Mouse (Mus musculus): ENCODE results near the gene Endou. TPM values are rescaled to one million over a fixed set of nuclear protein-coding genes. Genes with fewer than 3 reads are reported as not detected.

Gene Endou
- polyA plus RNA-seq, 2 experiments from 2014 or later = 0.22 TPM; not detected in 1

- no peak for ATAC-seq
These were observed 23.3 kb upstream of the Endou start for GRCm38 (mm10) chr15:97754476-97754875.

- no peak for ATAC-seq
These were observed 21.4 kb upstream of the Endou start for GRCm38 (mm10) chr15:97752491-97752890.

DNA sequence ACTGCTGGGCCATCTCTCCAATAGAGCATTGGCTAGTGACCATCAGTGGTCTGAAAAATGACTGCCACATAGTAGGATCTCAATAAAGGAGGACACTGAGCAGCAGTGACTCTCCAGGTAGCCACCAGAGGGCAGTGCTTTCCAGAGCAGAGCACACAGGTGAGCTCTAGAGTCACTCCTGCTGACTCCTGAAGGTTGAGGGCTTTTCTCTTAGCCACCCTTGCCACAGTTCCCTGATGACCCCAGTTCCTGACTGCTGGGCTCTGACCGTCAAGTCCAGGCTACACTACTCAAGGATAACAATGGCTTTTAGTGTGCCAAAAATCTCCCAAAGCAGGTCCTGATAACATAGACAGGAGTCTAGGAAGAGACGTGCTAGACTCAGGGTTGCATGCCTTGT is 20.5 kb upstream of the Endou start:
- no peak for ATAC-seq

- peak; percentile 29 for ATAC-seq
These were observed 19.6 kb upstream of the Endou start for GRCm38 (mm10) chr15:97750697-97751096.

- ATAC-seq = no peak
These were observed 18.7 kb upstream of the Endou start for GRCm38 (mm10) chr15:97749841-97750240.

GRCm38 (mm10) chr15:97749397-97749796 is 18.3 kb upstream of the Endou start:
- ATAC-seq = no peak

GRCm38 (mm10) chr15:97748964-97749363 is 17.8 kb upstream of the Endou start:
- no peak for ATAC-seq

- no peak for ATAC-seq
These were observed 17.2 kb upstream of the Endou start for GRCm38 (mm10) chr15:97748309-97748708.

DNA sequence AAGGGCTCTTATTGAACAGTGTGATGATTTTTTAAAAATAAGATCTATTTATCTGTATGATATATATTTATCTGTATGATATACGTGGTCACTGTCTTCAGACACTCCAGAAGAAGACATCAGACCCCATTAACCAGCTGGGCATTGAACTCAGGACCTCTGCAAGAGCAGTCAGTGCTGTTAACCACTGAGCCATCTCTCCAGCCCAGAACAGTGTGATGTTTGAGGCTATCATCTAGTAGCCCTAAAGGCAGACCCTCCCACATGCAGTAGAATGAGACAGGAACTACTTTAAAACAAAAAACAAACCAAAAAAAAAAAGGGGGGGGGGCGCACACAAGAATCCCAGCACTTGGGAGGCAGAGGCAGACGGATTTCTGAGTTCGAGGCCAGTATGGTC is 16.3 kb upstream of the Endou start:
- no peak for ATAC-seq

DNA sequence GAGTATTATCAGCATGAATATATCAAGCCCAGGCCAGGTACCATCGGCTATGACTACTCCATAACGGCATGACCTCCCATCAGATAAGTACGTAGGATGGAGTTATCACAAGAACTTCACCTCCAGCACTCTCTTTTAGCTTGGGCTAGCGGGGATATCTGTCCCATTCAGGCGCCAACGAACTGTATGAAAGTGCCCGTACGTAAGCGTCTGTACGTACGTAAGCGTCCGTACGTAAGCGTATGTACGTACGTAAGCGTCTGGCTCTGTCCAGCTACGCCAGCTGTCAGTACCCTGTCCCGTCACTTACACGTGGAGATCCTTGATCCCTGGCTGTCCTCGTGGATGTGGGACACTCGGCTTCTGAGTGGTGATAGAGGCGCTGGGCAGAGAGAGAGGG is 15.6 kb upstream of the Endou start:
- ATAC-seq = no peak

GRCm38 (mm10) chr15:97746278-97746677 is 15.1 kb upstream of the Endou start:
- no peak for ATAC-seq

DNA sequence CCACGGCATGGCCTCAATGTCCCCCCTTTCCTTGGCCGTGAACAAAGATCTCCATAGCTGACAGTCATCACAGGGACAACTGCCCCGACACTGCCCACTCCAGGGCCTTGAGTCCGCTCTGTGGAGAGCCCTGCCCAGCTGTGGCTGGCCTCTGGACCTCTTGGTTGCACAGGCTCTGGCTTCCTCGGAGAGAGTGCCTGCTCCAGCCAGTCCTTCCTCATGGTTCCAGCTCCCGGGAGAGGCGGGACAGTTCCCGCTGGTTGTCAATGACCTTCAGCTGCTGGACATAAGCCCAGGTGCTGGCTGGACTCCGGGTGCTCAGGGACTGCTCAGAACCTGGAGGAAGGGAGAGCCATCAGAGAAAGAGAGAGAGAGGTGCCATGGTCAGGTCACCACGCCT is 14.2 kb upstream of the Endou start:
- ATAC-seq = no peak

DNA sequence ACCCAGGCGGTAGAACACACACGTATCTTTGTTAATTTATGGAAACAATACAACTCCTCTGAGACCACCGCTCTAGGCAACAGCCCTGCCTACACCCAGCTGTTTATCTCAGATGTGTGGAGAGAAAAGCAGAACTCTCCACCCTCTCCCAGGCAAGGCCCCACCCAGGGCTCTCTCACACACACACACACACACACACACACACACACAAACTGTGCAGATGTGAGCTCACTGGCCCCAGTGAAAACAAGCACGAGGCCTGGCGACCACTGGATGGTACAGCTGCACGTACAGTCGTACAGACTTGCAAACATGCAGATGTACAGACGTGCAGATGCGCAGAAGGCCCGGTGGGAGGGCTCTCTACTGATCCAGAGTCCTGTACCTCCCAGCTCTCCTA is 13.8 kb upstream of the Endou start:
- no peak for ATAC-seq

DNA sequence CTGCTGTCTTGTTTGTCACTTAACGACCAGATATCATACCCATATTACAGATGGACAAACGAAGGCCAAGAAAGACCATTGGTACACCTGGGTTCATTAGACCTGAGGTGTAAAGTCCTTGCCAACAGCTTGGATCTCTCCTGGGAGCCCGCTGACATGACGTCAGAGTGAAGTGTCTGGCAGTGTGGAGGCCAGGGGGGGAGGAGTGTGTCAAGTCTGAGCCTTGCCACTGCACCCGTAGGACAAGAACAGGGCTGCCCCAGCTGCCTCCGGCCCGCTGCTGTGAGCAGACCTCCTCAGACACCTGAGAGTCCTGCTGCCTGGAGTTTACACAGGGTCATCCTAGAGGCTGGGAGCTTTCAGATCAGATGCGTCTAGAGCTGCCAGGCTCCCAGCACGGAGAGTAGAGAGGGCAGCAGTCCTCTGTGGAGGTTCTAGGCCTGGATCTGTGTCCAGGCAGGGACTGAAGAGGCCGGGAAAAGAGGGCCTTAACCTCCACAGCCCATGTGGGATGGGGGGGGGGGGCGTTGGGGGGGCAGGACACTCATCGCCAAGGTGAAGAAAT is 12.9 kb upstream of the Endou start:
- ATAC-seq = no peak

DNA sequence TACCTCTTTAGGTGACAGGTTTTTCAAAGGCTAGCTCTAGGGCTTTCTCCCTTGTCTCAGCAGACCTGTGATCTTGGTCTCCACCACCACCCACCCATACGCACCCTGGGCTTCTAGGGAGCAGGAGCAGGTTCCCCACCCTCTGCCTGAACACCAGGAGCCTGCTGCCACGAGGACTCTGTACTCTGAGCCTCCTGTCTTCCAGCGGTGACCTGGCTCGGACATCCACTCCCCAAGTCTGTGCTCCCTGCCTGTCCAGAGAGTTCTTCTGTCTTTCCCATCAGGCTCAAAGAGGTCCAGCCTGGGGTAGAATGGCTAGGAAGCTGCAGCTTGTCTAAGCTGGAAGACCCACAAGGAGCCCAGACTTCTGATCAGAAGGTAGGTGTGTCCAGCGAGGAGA is 12.1 kb upstream of the Endou start:
- no peak for ATAC-seq

DNA sequence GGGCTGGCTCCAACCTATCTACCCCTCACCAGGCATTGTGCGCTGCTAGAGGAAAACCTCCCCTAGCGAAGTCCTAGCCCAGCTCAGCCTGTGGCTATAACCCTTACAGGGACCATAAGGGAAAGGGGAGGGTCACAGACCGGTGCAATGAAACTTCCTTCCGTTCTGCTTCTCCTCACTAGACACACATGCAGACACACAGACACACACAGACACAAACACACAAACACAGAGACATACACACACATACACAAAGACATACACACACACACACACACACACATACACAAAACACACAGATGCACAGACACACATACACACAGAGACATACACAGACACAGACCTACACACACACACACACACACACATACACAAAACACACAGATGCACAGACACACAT is 11.5 kb upstream of the Endou start:
- no peak for ATAC-seq

DNA sequence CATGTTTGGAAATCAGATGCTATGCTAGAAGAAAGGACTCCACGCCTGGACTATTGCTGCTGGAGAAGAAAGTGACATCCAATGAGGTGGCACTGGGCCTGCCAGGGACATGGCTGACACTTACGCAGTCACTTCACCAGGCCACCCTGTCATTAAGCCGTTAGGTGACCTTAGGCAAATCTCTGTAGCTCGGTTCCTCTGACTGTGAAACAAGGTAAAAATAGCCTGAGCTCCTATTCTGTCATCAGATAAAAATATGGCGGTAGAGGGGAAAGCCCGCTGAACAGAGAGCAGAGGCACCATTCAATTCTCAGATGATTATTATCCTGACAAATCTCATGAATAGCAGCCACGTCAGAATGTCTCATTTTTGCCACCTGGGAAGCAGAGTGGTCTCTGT is 10.9 kb upstream of the Endou start:
- peak; percentile 47 for ATAC-seq

- no peak for ATAC-seq
These were observed 10.5 kb upstream of the Endou start for GRCm38 (mm10) chr15:97741662-97742061.

DNA sequence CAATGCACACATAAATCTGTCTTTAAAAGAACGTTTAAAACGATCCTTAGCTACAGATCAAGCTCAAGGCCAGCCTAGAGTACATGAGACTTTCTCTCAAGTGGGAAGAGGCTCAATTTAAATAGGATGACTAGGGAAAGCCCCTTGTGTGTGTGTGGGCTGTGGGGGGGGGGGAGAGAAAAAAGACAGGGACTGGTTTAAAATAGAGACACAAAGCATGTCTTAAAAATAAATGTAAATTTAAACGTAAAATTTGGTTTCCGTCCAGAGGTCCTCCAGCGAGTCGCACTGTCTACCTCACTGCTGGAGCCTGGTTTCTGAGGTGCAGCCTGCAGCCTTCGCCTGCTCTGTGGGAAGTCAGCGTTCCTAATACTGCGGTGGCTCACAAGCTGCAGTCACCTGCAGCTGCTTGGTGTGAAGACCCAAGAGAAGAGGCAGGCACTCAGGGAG is 9.2 kb upstream of the Endou start:
- ATAC-seq = no peak

GRCm38 (mm10) chr15:97738923-97739322 is 7.8 kb upstream of the Endou start:
- ATAC-seq = no peak

DNA sequence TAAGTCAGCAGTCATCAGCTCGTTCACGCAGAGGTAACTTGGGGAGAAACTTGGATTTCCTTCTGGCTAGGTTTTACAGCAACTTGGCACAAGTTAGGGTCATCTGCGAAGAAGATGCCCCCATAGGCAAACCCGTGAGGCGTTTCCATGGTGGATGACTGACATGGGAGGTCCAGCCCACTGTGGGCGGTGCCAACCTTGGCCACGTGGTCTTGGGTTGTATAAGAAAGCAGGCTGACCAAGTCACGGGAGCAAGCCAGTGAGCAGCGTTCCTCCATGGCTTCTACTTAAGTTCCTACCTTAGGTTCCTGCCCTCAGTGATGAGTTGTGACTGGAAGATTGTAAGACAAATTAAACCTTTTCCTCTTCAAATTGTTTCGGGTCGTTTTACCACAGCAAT is 849 bp upstream of the Endou start:
- no peak for ATAC-seq

DNA sequence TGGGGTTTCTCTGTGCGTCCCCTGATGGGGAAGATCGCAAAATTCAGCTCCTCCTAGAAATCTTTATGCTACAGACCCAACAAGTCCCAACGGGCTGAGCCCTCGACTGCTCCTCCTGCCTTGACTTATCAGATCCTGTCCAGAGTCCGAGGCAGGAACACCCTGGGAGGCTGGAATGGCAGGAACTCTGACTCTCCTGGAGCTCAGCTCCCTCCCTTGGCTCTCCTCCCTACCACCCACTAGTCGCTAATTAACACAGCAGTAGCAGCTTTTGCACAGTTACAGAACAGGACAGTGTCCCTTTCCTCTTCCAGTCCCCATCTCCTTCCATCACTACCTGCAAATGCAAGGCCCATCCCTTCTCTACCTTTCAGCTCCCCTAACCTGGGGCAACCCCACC is 774 bp downstream of the Endou start:
- ATAC-seq = no peak

GRCm38 (mm10) chr15:97728804-97729203 is 2.3 kb downstream of the Endou start:
- no peak for ATAC-seq

- ATAC-seq = no peak
These were observed 2.7 kb downstream of the Endou start for GRCm38 (mm10) chr15:97728394-97728793.

- no peak for ATAC-seq
These were observed 3.6 kb downstream of the Endou start for GRCm38 (mm10) chr15:97727520-97727919.

Measured in CD4-positive, CD25-positive, alpha-beta regulatory T cell, adult 4 months (primary cell).